Mouse (Mus musculus) ES-Bruce4 (cell line): ENCODE measurements at regions not wholly inside any gene's neighbourhood (a gene's known extent, or its start where the extent isn't known, plus 50 kb on each side); places are given as distances from the start of the nearest gene placed in this dataset.

ENCODE experiments used
- CTCF ChIP-seq: IDR thresholded peaks from one replicate; pipeline ENCODE4 v1.8.1; 2011; ENCODE audit warnings: low read depth, low read length
- EP300 ChIP-seq: IDR thresholded peaks from 2 replicates; pipeline ENCODE4 v1.6.1; 2011; ENCODE audit warnings: low read depth, low read length; ENCODE audit not compliant: insufficient read depth
- POLR2A ChIP-seq: IDR thresholded peaks from one replicate; pipeline ENCODE4 v1.8.1; 2011; ENCODE audit warnings: low read length; ENCODE audit not compliant: insufficient read depth

DNA sequence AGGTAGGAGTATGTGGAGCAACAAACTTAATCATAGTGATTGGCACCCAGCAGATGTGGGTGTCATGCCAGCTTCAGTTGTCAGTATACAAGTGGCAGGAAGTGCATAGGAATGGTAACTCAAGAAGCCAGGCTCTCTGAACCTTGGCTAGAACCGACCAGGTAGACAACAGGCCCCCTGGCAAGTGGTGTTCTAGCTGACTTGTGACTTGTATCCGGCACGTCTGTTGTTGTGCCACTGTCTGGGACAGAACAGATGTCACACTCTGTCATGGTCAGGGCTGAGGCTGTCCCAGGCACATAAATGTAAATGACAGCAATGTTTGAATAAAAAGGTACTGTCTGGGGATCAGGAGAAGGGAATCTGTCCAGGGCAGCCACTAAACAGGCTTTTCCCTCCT is 316.0 kb downstream of the Gm49356 start:
- TF ChIP-seq CTCF (no peak), POLR2A (no peak), EP300 (no peak)
